Mouse (Mus musculus) forebrain, embryonic 16.5 days (tissue): ENCODE results near the gene Rala. TPM values are rescaled to one million over a fixed set of nuclear protein-coding genes. Genes with fewer than 3 reads are reported as not detected.

Source experiments
- polyA plus RNA-seq: library from polyadenylated mRNA; unstranded; fragments of >200 nt; fragmentation: Nextera tagmentation; extraction: Ambion mirVana; gene quantifications from 2 replicates; pipeline ENCODE4 v1.2.1, GENCODE M21; 2015

Gene Rala
- polyA plus RNA-seq, 1 experiment from 2014 or later, result 209 TPM

Other genes with a start within 250 kb of the Rala start
- 40.5 and 49.0 TPM in 2 replicates for gene Mplkip, start 249.0 kb downstream of the Rala start, polyA plus RNA-seq
- 2.1 and 2.4 TPM in 2 replicates for gene Sugct, start 248.7 kb downstream of the Rala start, polyA plus RNA-seq
- 14.6 and 14.8 TPM in 2 replicates for gene Cdk13, start 139.1 kb downstream of the Rala start, polyA plus RNA-seq
- gene Yae1d1, start 49.1 kb upstream of the Rala start, polyA plus RNA-seq, result 93.0 and 104 TPM in 2 replicates